Mouse (Mus musculus) embryonic facial prominence, embryonic 11.5 days (tissue): ENCODE measurements around the gene Copg2. TPM values are rescaled to one million over a fixed set of nuclear protein-coding genes. Genes with fewer than 3 reads are reported as not detected.
A peak's percentile ranks its signal among the peaks of the same experiment; 100 is the strongest.

ENCODE experiments used
- microRNA counts: library from miRNA; unstranded; fragments of <30 nt; microRNA quantifications from one replicate; lab custom pipeline; 2016
- microRNA-seq: library from miRNA; unstranded; fragments of <30 nt; microRNA quantifications from one replicate; pipeline ENCODE4, GENCODE M21; 2016; ENCODE audit warnings: borderline number of aligned reads
- polyA plus RNA-seq: library from polyadenylated mRNA; unstranded; fragments of >200 nt; fragmentation: Nextera tagmentation; extraction: Ambion mirVana; gene quantifications from 2 replicates; pipeline ENCODE4 v1.2.1, GENCODE M21; 2014

Copg2 gene
- polyA plus RNA-seq, 1 experiment from 2014 or later = 33.8 TPM

MicroRNAs encoded within 50 kb of the gene (microRNA counts, 519-probe panel; counts per million panel counts)
- microRNA mmu-miR-335-3p (lab: Ali Mortazavi, UCI) (4,662 counts per million, percentile 79 among the panel's probes with 10 or more counts), microRNA mmu-miR-335-5p (lab: Ali Mortazavi, UCI) (5,736 counts per million, percentile 95 among the panel's probes with 10 or more counts)

Small RNAs within 50 kb of the gene (microRNA-seq; reads per million reads assigned to microRNA genes)
- gene Mir335 = 91,320 reads per million, percentile 100 among the genes with 10 or more reads in this experiment

Other genes starting within 250 kb of the Copg2 start
- gene Cep41, start 203.0 kb downstream of the Copg2 start, polyA plus RNA-seq = 23.7 and 28.1 TPM in 2 replicates
- gene Mest, start 173.2 kb downstream of the Copg2 start, polyA plus RNA-seq = 1,816 and 1,902 TPM in 2 replicates
- gene Tsga13, start 18.8 kb upstream of the Copg2 start, polyA plus RNA-seq = not detected in 2 replicates
- gene Klf14, start 62.3 kb upstream of the Copg2 start, polyA plus RNA-seq = 2.0 and 2.9 TPM in 2 replicates